Mouse (Mus musculus) bone marrow, adult 2 months (tissue): ENCODE data around the gene Vmn1r138.
"Not testable (repeated sequence)": the region's sequence is repeated elsewhere in the genome, so short reads cannot be mapped to it uniquely, and the experiment has no call there.

Experiments
- CTCF ChIP-seq: fragments of 200-500 bp; IDR thresholded peaks from 2 replicates; pipeline ENCODE4 v1.5.1; 2011; ENCODE audit warnings: low read length, control low read depth; ENCODE audit not compliant: control insufficient read depth, insufficient read depth
- POLR2A ChIP-seq: fragments of 200-500 bp; IDR thresholded peaks from 2 replicates; pipeline ENCODE4 v1.6.1; 2011; ENCODE audit warnings: low read depth, mild to moderate bottlenecking, control low read depth, low read length, borderline replicate concordance; ENCODE audit not compliant: control insufficient read depth

GRCm38 (mm10) chr7:22028797-22029196 is at the start of gene Vmn1r138:
- TF ChIP-seq CTCF, POLR2A: not testable (repeated sequence)
